Mouse (Mus musculus): ENCODE data around the gene Extl1. TPM values are rescaled to one million over a fixed set of nuclear protein-coding genes. Genes with fewer than 3 reads are reported as not detected.

The Extl1 gene
- polyA plus RNA-seq, 1 experiment, result 8.9 TPM

DNA sequence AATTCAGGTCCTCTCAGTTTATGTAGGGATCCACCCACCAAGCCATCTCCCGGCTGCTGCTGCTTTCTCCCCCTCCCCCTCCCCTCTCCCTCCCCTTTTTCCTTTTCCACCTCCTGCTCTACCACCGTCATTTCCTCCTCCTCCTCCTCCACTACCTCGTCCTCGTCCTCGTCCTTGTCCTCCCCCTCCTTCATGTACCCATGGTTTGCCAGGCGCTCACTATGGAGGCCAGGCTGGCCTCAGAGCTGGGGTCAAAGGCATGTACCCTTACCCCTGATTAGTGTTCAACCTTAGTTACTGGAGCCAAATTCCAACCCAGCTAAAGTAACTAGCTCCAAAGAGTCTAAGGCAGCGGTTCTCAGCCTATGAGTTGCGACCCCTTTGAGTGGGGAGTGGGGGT lies 55.5 kb downstream of the Extl1 start:
- no peaks in the 10 kb centered on the region for H3K36me3 ChIP-seq (ENCODE audit: control insufficient read depth, insufficient read depth, low read length)
- no peak overlapping the region for H3K27ac ChIP-seq (ENCODE audit: control insufficient read depth, insufficient read depth, low read length)
- TF ChIP-seq POLR2A (IDR thresholded peaks at IDR 0.05; ENCODE audit: control insufficient read depth, extremely low read depth, insufficient read depth, low read length, poor library complexity) (no peak), CTCF (IDR thresholded peaks at IDR 0.05; ENCODE audit: borderline replicate concordance, control insufficient read depth, extremely low read depth, insufficient read depth, low read length, poor library complexity) (no peak)
- H3K4me3 ChIP-seq (ENCODE audit: control insufficient read depth, insufficient read depth, low read length), result no peak overlapping the region
- no peaks in the 10 kb centered on the region for H3K27me3 ChIP-seq (ENCODE audit: control insufficient read depth, insufficient read depth, low read length)
- no peaks in the 10 kb centered on the region for H3K4me1 ChIP-seq (replicated peaks; ENCODE audit: control insufficient read depth, insufficient read depth, low read length)
- WGBS, result 61% methylated on average over 8 of the region's 8 CpGs
- no peak for DNase-seq

DNA sequence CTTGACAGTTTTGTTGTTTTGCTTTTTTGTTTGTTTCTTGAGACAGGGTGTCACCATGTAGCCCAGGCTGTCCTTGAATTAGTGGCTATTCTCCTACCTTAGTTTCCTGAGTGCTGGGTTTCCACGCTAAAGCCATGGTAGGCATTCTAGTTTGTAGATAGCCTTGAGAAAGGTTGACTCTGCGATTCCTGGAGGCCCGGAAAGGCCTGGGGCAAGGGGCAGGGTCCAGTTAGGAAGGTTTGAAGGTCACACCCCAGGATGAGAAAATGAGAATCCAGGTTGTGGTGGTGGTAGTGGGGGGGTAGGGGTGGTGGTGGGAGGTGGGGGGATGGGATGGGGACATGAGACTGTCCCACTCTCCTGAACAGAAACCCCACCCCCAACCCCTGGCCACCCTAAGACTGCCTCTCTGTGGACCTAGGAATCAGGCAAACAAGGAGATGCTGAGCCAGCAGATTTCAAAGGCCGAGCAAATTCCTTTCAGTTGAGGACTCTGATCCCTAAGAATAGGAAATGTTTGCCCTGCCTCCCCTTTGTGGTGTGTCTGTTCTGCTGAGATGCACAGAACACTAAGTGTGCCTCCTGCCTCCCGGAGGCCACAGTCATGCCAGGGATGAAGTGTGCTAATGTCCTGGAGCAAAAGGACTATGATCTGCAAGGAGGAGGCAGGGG lies 56.7 kb downstream of the Extl1 start:
- WGBS, result 93% methylated on average over 5 of the region's 5 CpGs
- Histone ChIP-seq H3K36me3 (ENCODE audit: control insufficient read depth, insufficient read depth, low read length) (no peaks in the 10 kb centered on the region), H3K27ac (ENCODE audit: control insufficient read depth, insufficient read depth, low read length) (no peak overlapping the region), H3K4me3 (ENCODE audit: control insufficient read depth, insufficient read depth, low read length) (no peak overlapping the region), H3K27me3 (ENCODE audit: control insufficient read depth, insufficient read depth, low read length) (no peaks in the 10 kb centered on the region), H3K4me1 (replicated peaks; ENCODE audit: control insufficient read depth, insufficient read depth, low read length) (no peaks in the 10 kb centered on the region)
- no peak for TF ChIP-seq POLR2A (IDR thresholded peaks at IDR 0.05; ENCODE audit: control insufficient read depth, extremely low read depth, insufficient read depth, low read length, poor library complexity)
- DNase-seq, result no peak

- TF ChIP-seq CTCF (IDR thresholded peaks at IDR 0.05; ENCODE audit: borderline replicate concordance, control insufficient read depth, extremely low read depth, insufficient read depth, low read length, poor library complexity) (no peak), POLR2A (IDR thresholded peaks at IDR 0.05; ENCODE audit: control insufficient read depth, extremely low read depth, insufficient read depth, low read length, poor library complexity) (no peak)
- Histone ChIP-seq H3K4me1 (replicated peaks; ENCODE audit: control insufficient read depth, insufficient read depth, low read length) (no peaks in the 10 kb centered on the region), H3K4me3 (ENCODE audit: control insufficient read depth, insufficient read depth, low read length) (no peak overlapping the region), H3K27me3 (ENCODE audit: control insufficient read depth, insufficient read depth, low read length) (no peaks in the 10 kb centered on the region), H3K27ac (ENCODE audit: control insufficient read depth, insufficient read depth, low read length) (no peak overlapping the region), H3K36me3 (ENCODE audit: control insufficient read depth, insufficient read depth, low read length) (no peaks in the 10 kb centered on the region)
- WGBS, result 50% methylated on average over 5 of the region's 5 CpGs
- DNase-seq, result no peak
These were observed 59.0 kb downstream of the Extl1 start for GRCm38 (mm10) chr4:134324655-134325054.

GRCm38 (mm10) chr4:134321524-134321923 lies 62.1 kb downstream of the Extl1 start:
- H3K4me3 ChIP-seq (ENCODE audit: control insufficient read depth, insufficient read depth, low read length), result no peak overlapping the region
- 64% methylated on average over 3 of the region's 3 CpGs for WGBS
- TF ChIP-seq CTCF (IDR thresholded peaks at IDR 0.05; ENCODE audit: borderline replicate concordance, control insufficient read depth, extremely low read depth, insufficient read depth, low read length, poor library complexity), result no peak
- TF ChIP-seq POLR2A (IDR thresholded peaks at IDR 0.05; ENCODE audit: control insufficient read depth, extremely low read depth, insufficient read depth, low read length, poor library complexity), result no peak
- no peak overlapping the region for H3K27ac ChIP-seq (ENCODE audit: control insufficient read depth, insufficient read depth, low read length)
- no peak for DNase-seq
- H3K27me3 ChIP-seq (ENCODE audit: control insufficient read depth, insufficient read depth, low read length), result no peaks in the 10 kb centered on the region
- no peaks in the 10 kb centered on the region for H3K36me3 ChIP-seq (ENCODE audit: control insufficient read depth, insufficient read depth, low read length)
- H3K4me1 ChIP-seq (replicated peaks; ENCODE audit: control insufficient read depth, insufficient read depth, low read length), result no peaks in the 10 kb centered on the region

- Histone ChIP-seq H3K4me1 (replicated peaks; ENCODE audit: control insufficient read depth, insufficient read depth, low read length) (no peaks in the 10 kb centered on the region), H3K36me3 (ENCODE audit: control insufficient read depth, insufficient read depth, low read length) (no peaks in the 10 kb centered on the region), H3K27ac (ENCODE audit: control insufficient read depth, insufficient read depth, low read length) (no peak overlapping the region), H3K4me3 (ENCODE audit: control insufficient read depth, insufficient read depth, low read length) (no peak overlapping the region), H3K27me3 (ENCODE audit: control insufficient read depth, insufficient read depth, low read length) (no peaks in the 10 kb centered on the region)
- TF ChIP-seq POLR2A (IDR thresholded peaks at IDR 0.05; ENCODE audit: control insufficient read depth, extremely low read depth, insufficient read depth, low read length, poor library complexity) (no peak), CTCF (IDR thresholded peaks at IDR 0.05; ENCODE audit: borderline replicate concordance, control insufficient read depth, extremely low read depth, insufficient read depth, low read length, poor library complexity) (no peak)
- DNase-seq, result no peak
- 93% methylated on average over 5 of the region's 5 CpGs for WGBS
These were observed 64.0 kb downstream of the Extl1 start for GRCm38 (mm10) chr4:134319674-134320073.

- H3K4me3 ChIP-seq (ENCODE audit: control insufficient read depth, insufficient read depth, low read length), result no peak overlapping the region
- H3K4me1 ChIP-seq (replicated peaks; ENCODE audit: control insufficient read depth, insufficient read depth, low read length), result no peaks in the 10 kb centered on the region
- no peak for DNase-seq
- H3K27me3 ChIP-seq (ENCODE audit: control insufficient read depth, insufficient read depth, low read length), result no peaks in the 10 kb centered on the region
- WGBS, result 96% methylated on average over 5 of the region's 5 CpGs
- no peak for TF ChIP-seq POLR2A (IDR thresholded peaks at IDR 0.05; ENCODE audit: control insufficient read depth, extremely low read depth, insufficient read depth, low read length, poor library complexity)
- no peak overlapping the region for H3K27ac ChIP-seq (ENCODE audit: control insufficient read depth, insufficient read depth, low read length)
- H3K36me3 ChIP-seq (ENCODE audit: control insufficient read depth, insufficient read depth, low read length), result no peaks in the 10 kb centered on the region
These were observed 64.6 kb downstream of the Extl1 start for GRCm38 (mm10) chr4:134319074-134319473.

DNA sequence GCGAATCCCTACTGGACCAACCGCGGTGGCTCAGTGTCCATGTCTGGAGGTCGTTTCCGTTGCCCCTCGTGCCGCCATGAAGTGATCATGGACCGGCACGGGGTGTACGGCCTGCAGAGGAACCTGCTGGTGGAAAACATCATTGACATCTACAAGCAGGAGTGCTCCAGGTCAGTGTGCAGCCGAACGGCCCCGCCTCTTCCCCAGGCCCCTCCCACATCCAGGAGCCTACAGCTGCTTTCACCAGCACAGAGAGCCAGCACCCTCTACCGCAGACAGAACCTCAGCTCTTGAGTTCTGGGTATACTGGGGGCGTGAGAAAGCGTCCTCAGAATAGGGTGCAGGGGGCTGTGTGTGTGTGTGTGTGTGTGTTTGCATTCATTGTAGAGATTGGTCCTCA lies 67.3 kb downstream of the Extl1 start:
- H3K27ac ChIP-seq (ENCODE audit: control insufficient read depth, insufficient read depth, low read length), result no peak overlapping the region
- no peak overlapping the region for H3K4me3 ChIP-seq (ENCODE audit: control insufficient read depth, insufficient read depth, low read length)

More for the DNA sequence above, 67.3 kb downstream of the Extl1 start:
- TF ChIP-seq CTCF (IDR thresholded peaks at IDR 0.05; ENCODE audit: borderline replicate concordance, control insufficient read depth, extremely low read depth, insufficient read depth, low read length, poor library complexity) (no peak), POLR2A (IDR thresholded peaks at IDR 0.05; ENCODE audit: control insufficient read depth, extremely low read depth, insufficient read depth, low read length, poor library complexity) (no peak)
- no peaks in the 10 kb centered on the region for H3K4me1 ChIP-seq (replicated peaks; ENCODE audit: control insufficient read depth, insufficient read depth, low read length)
- H3K27me3 ChIP-seq (ENCODE audit: control insufficient read depth, insufficient read depth, low read length), result no peaks in the 10 kb centered on the region
- H3K36me3 ChIP-seq (ENCODE audit: control insufficient read depth, insufficient read depth, low read length), result no peaks in the 10 kb centered on the region
- peak; percentile 19 for DNase-seq
- WGBS, result 50% methylated on average over 16 of the region's 16 CpGs
